In the genomic region with DNA sequence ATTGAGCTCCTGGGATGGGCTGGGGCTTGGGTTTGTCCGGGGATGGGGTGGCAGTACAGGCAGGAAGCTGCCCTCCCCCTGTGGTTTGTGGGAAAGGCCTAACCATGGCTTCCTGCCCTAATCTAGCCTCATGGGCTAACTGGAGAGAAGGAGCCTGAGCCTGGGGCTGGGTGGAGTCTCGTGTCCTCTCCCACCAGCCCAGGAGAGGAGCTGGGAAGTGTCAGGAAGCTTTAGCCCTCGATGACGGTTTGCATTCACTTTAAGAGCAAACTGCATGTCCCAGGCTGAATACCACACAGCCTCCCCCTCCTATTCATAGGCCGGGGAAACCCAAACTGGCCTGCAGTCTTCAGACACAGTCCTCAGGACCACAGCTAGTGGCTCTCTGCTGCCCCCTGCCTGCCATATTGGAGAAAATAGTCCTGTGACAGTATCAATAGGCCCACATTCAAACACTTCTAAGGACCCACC, we compare ENCODE assay signal across 8 mouse cellular contexts. TPM values are rescaled to one million over a fixed set of nuclear protein-coding genes. Genes with fewer than 3 reads are reported as not detected.
DNase-seq lines count a peak whose midpoint lies in the region; ATAC-seq and TF ChIP-seq lines count a peak whose summit lies in the region.

No protein-coding gene starts in this region.

- peak; percentile 73 for DNase-seq in urinary bladder, postnatal 14 days (ENCODE audit: low spot score)
- no peak for DNase-seq in urinary bladder, postnatal 10 days (ENCODE audit: low spot score)
- peak; percentile 76 for DNase-seq in adrenal gland, postnatal 10 days
- peak; percentile 83 for DNase-seq in embryonic facial prominence, embryonic 10.5 days (ENCODE audit: low spot score)
- DNase-seq in hindbrain, embryonic 14.5 days (ENCODE audit: low spot score), result peak; percentile 89
- DNase-seq in limb, embryonic 14.5 days (ENCODE audit: low spot score), result peak; percentile 85
- peak; percentile 55 for DNase-seq in ovary, postnatal 14 days (ENCODE audit: low spot score)
- peak; percentile 82 for DNase-seq in thymus, postnatal 4 days

- TF ChIP-seq POLR2A in limb, embryonic 14.5 days (IDR thresholded peaks at IDR 0.05; ENCODE audit: borderline replicate concordance, extremely low read depth, insufficient read depth, insufficient read length), result no peak

- H3K9me3 ChIP-seq in embryonic facial prominence, embryonic 10.5 days, result no peaks in the 10 kb centered on the region
- no peaks in the 10 kb centered on the region for H3K9me3 ChIP-seq in hindbrain, embryonic 14.5 days (ENCODE audit: control insufficient read depth, low read length)
- no peaks in the 10 kb centered on the region for H3K9me3 ChIP-seq in limb, embryonic 14.5 days (ENCODE audit: control insufficient read depth, low read length)

- ATAC-seq in hindbrain, embryonic 14.5 days (ENCODE audit: low FRiP score), result no peak
- ATAC-seq in limb, embryonic 14.5 days (ENCODE audit: low FRiP score, low read depth), result no peak

- no peak overlapping the region for H3K27ac ChIP-seq in embryonic facial prominence, embryonic 10.5 days (replicated peaks)
- H3K27ac ChIP-seq in hindbrain, embryonic 14.5 days, result no peak overlapping the region
- H3K27ac ChIP-seq in limb, embryonic 14.5 days (replicated peaks; ENCODE audit: low read depth, low read length), result no peak overlapping the region

- no peaks in the 10 kb centered on the region for H3K36me3 ChIP-seq in embryonic facial prominence, embryonic 10.5 days (replicated peaks)
- H3K36me3 ChIP-seq in hindbrain, embryonic 14.5 days (replicated peaks; ENCODE audit: control insufficient read depth, insufficient read depth), result no peaks in the 10 kb centered on the region
- H3K36me3 ChIP-seq in limb, embryonic 14.5 days (ENCODE audit: control insufficient read depth, insufficient read depth, low read length), result no peaks in the 10 kb centered on the region

- H3K4me2 ChIP-seq in hindbrain, embryonic 14.5 days (replicated peaks), result no peak overlapping the region
- H3K4me2 ChIP-seq in limb, embryonic 14.5 days (replicated peaks; ENCODE audit: low read depth, low read length, severe bottlenecking), result no peak overlapping the region

- H3K9ac ChIP-seq in hindbrain, embryonic 14.5 days, result no peak overlapping the region
- no peak overlapping the region for H3K9ac ChIP-seq in limb, embryonic 14.5 days (ENCODE audit: low read depth, low read length, severe bottlenecking)

- H3K4me3 ChIP-seq in embryonic facial prominence, embryonic 10.5 days, result no peak overlapping the region
- H3K4me3 ChIP-seq in hindbrain, embryonic 14.5 days (replicated peaks; ENCODE audit: low read length), result no peak overlapping the region
- H3K4me3 ChIP-seq in limb, embryonic 14.5 days (replicated peaks; ENCODE audit: low read length), result no peak overlapping the region

- H3K4me1 ChIP-seq in embryonic facial prominence, embryonic 10.5 days, result peaks cover 33% of the 10 kb centered on the region
- peaks cover 28% of the 10 kb centered on the region for H3K4me1 ChIP-seq in hindbrain, embryonic 14.5 days (replicated peaks; ENCODE audit: control insufficient read depth, insufficient read depth, low read length)
- H3K4me1 ChIP-seq in limb, embryonic 14.5 days (ENCODE audit: control insufficient read depth, insufficient read depth, low read length), result peaks cover 3% of the 10 kb centered on the region; the same call in 1 of the 2 replicates

- 23% methylated on average over 5 of the region's 5 CpGs for WGBS in embryonic facial prominence, embryonic 10.5 days
- 32% methylated on average over 5 of the region's 5 CpGs for WGBS in hindbrain, embryonic 14.5 days
- 26% methylated on average over 5 of the region's 5 CpGs for WGBS in limb, embryonic 14.5 days

- H3K27me3 ChIP-seq in embryonic facial prominence, embryonic 10.5 days (replicated peaks; ENCODE audit: low read depth, poor library complexity, severe bottlenecking), result peaks cover 73% of the 10 kb centered on the region
- peaks cover 10% of the 10 kb centered on the region; the same call in 1 of the 2 replicates for H3K27me3 ChIP-seq in hindbrain, embryonic 14.5 days (ENCODE audit: control insufficient read depth, insufficient read depth, low read length)
- H3K27me3 ChIP-seq in limb, embryonic 14.5 days (ENCODE audit: control insufficient read depth, insufficient read depth, low read length), result no peaks in the 10 kb centered on the region; the same call in 1 of the 2 replicates

RNA-seq across cellular contexts. Expression of gene Abca2, which starts 1.7 kb away (rescaled TPM):
- 10 to 100 TPM; 21.1 to 27.4 TPM for total RNA-seq in adrenal gland, postnatal 10 days (2021)
- polyA plus RNA-seq in embryonic facial prominence, embryonic 10.5 days (2016; fragmentation: Nextera tagmentation; extraction: Ambion mirVana), result 4.3 and 5.6 TPM in 2 replicates
- polyA plus RNA-seq in hindbrain, embryonic 14.5 days (2014; fragmentation: Nextera tagmentation; extraction: Ambion mirVana), result 15.6 and 17.3 TPM in 2 replicates
- polyA plus RNA-seq in limb, embryonic 14.5 days (2012; rRNA removed), result 15.3 and 17.4 TPM in 2 replicates
- 5.9 and 7.4 TPM in 2 replicates for polyA plus RNA-seq in limb, embryonic 14.5 days (2014; fragmentation: Nextera tagmentation; extraction: Ambion mirVana)

RNA-seq across cellular contexts. Expression of gene Fut7, which starts 3.7 kb away (rescaled TPM):
- total RNA-seq in adrenal gland, postnatal 10 days (2021), result 1 to 10 TPM in 1 of 2 experiments, under 1 TPM in 1; 0.67 to 1.1 TPM
- polyA plus RNA-seq in embryonic facial prominence, embryonic 10.5 days (2016; fragmentation: Nextera tagmentation; extraction: Ambion mirVana), result not detected in 2 replicates
- polyA plus RNA-seq in hindbrain, embryonic 14.5 days (2014; fragmentation: Nextera tagmentation; extraction: Ambion mirVana), result 0.37 TPM in 1 of 2 replicates, not detected in the other
- 0.05 and 0.11 TPM in 2 replicates for polyA plus RNA-seq in limb, embryonic 14.5 days (2012; rRNA removed)
- not detected in 2 replicates for polyA plus RNA-seq in limb, embryonic 14.5 days (2014; fragmentation: Nextera tagmentation; extraction: Ambion mirVana)

RNA-seq across cellular contexts. Expression of gene Npdc1, which starts 27.6 kb away (rescaled TPM):
- 10 to 100 TPM; 67.8 to 83.9 TPM for total RNA-seq in adrenal gland, postnatal 10 days (2021)
- 38.3 and 40.3 TPM in 2 replicates for polyA plus RNA-seq in embryonic facial prominence, embryonic 10.5 days (2016; fragmentation: Nextera tagmentation; extraction: Ambion mirVana)
- 365 and 378 TPM in 2 replicates for polyA plus RNA-seq in hindbrain, embryonic 14.5 days (2014; fragmentation: Nextera tagmentation; extraction: Ambion mirVana)
- 76.2 TPM in 2 replicates for polyA plus RNA-seq in limb, embryonic 14.5 days (2012; rRNA removed)
- polyA plus RNA-seq in limb, embryonic 14.5 days (2014; fragmentation: Nextera tagmentation; extraction: Ambion mirVana), result 38.9 and 42.9 TPM in 2 replicates

RNA-seq across cellular contexts. Expression of gene Clic3, which starts 29.9 kb away (rescaled TPM):
- under 1 TPM; 0.90 to 0.91 TPM for total RNA-seq in adrenal gland, postnatal 10 days (2021)
- polyA plus RNA-seq in embryonic facial prominence, embryonic 10.5 days (2016; fragmentation: Nextera tagmentation; extraction: Ambion mirVana), result 0.60 and 1.4 TPM in 2 replicates
- 2.2 and 2.6 TPM in 2 replicates for polyA plus RNA-seq in hindbrain, embryonic 14.5 days (2014; fragmentation: Nextera tagmentation; extraction: Ambion mirVana)
- polyA plus RNA-seq in limb, embryonic 14.5 days (2012; rRNA removed), result 7.7 and 10.9 TPM in 2 replicates
- 13.4 and 22.5 TPM in 2 replicates for polyA plus RNA-seq in limb, embryonic 14.5 days (2014; fragmentation: Nextera tagmentation; extraction: Ambion mirVana)

RNA-seq across cellular contexts. Expression of gene Entpd2, which starts 31.1 kb away (rescaled TPM):
- 10 to 100 TPM; 11.7 to 15.1 TPM for total RNA-seq in adrenal gland, postnatal 10 days (2021)
- polyA plus RNA-seq in embryonic facial prominence, embryonic 10.5 days (2016; fragmentation: Nextera tagmentation; extraction: Ambion mirVana), result 0.14 TPM in 1 of 2 replicates, not detected in the other
- 2.6 and 3.3 TPM in 2 replicates for polyA plus RNA-seq in hindbrain, embryonic 14.5 days (2014; fragmentation: Nextera tagmentation; extraction: Ambion mirVana)
- 3.3 and 3.9 TPM in 2 replicates for polyA plus RNA-seq in limb, embryonic 14.5 days (2012; rRNA removed)
- polyA plus RNA-seq in limb, embryonic 14.5 days (2014; fragmentation: Nextera tagmentation; extraction: Ambion mirVana), result 2.1 and 2.6 TPM in 2 replicates
